Mouse (Mus musculus): ENCODE measurements around the gene Marcksl1. TPM values are rescaled to one million over a fixed set of nuclear protein-coding genes. Genes with fewer than 3 reads are reported as not detected.

Gene Marcksl1
- polyA plus RNA-seq, 1 experiment from 2014 or later: 2,101 TPM

Small RNA genes lying within 50 kb of the gene (microRNA-seq; reads per million reads assigned to microRNA genes)
- gene Mir8119: not detected

Other genes with a start within 250 kb of the Marcksl1 start
- 0.62 and 0.66 TPM in 2 replicates for gene Sync, start 226.0 kb upstream of the Marcksl1 start, polyA plus RNA-seq (2016; fragmentation: Nextera tagmentation; extraction: Ambion mirVana)
- 497 and 529 TPM in 2 replicates for gene Rbbp4, start 178.2 kb upstream of the Marcksl1 start, polyA plus RNA-seq (2016; fragmentation: Nextera tagmentation; extraction: Ambion mirVana)
- 36.4 TPM in 2 replicates for gene Zbtb8os, start 177.9 kb upstream of the Marcksl1 start, polyA plus RNA-seq (2016; fragmentation: Nextera tagmentation; extraction: Ambion mirVana)
- gene Zbtb8a, start 135.5 kb upstream of the Marcksl1 start, polyA plus RNA-seq (2016; fragmentation: Nextera tagmentation; extraction: Ambion mirVana): 12.1 and 12.2 TPM in 2 replicates
- 4.1 and 5.0 TPM in 2 replicates for gene Zbtb8b, start 72.7 kb upstream of the Marcksl1 start, polyA plus RNA-seq (2016; fragmentation: Nextera tagmentation; extraction: Ambion mirVana)
- 31.9 and 33.7 TPM in 2 replicates for gene Bsdc1, start 52.0 kb upstream of the Marcksl1 start, polyA plus RNA-seq (2016; fragmentation: Nextera tagmentation; extraction: Ambion mirVana)
- not detected in 2 replicates for gene Tssk3, start 22.6 kb upstream of the Marcksl1 start, polyA plus RNA-seq (2016; fragmentation: Nextera tagmentation; extraction: Ambion mirVana)
- gene Fam229a, start 22.4 kb upstream of the Marcksl1 start, polyA plus RNA-seq (2016; fragmentation: Nextera tagmentation; extraction: Ambion mirVana): not detected in 2 replicates
- gene Hdac1, start 29.1 kb downstream of the Marcksl1 start, polyA plus RNA-seq (2016; fragmentation: Nextera tagmentation; extraction: Ambion mirVana): 188 and 190 TPM in 2 replicates
- gene Lck, start 60.1 kb downstream of the Marcksl1 start, polyA plus RNA-seq (2016; fragmentation: Nextera tagmentation; extraction: Ambion mirVana): 3.7 and 3.8 TPM in 2 replicates
- gene Fam167b, start 65.0 kb downstream of the Marcksl1 start, polyA plus RNA-seq (2016; fragmentation: Nextera tagmentation; extraction: Ambion mirVana): 0.54 TPM in 1 of 2 replicates, not detected in the other
- gene Eif3i, start 87.1 kb downstream of the Marcksl1 start, polyA plus RNA-seq (2016; fragmentation: Nextera tagmentation; extraction: Ambion mirVana): 196 and 202 TPM in 2 replicates
- gene Tmem234, start 87.1 kb downstream of the Marcksl1 start, polyA plus RNA-seq (2016; fragmentation: Nextera tagmentation; extraction: Ambion mirVana): 182 and 192 TPM in 2 replicates
- 2.8 and 2.9 TPM in 2 replicates for gene Dcdc2b, start 100.7 kb downstream of the Marcksl1 start, polyA plus RNA-seq (2016; fragmentation: Nextera tagmentation; extraction: Ambion mirVana)
- gene Iqcc, start 105.5 kb downstream of the Marcksl1 start, polyA plus RNA-seq (2016; fragmentation: Nextera tagmentation; extraction: Ambion mirVana): 26.7 and 30.7 TPM in 2 replicates
- 88.3 TPM in 2 replicates for gene Ccdc28b, start 110.4 kb downstream of the Marcksl1 start, polyA plus RNA-seq (2016; fragmentation: Nextera tagmentation; extraction: Ambion mirVana)
- gene Txlna, start 127.5 kb downstream of the Marcksl1 start, polyA plus RNA-seq (2016; fragmentation: Nextera tagmentation; extraction: Ambion mirVana): 90.3 and 91.8 TPM in 2 replicates
- 15.2 and 16.3 TPM in 2 replicates for gene Kpna6, start 159.2 kb downstream of the Marcksl1 start, polyA plus RNA-seq (2016; fragmentation: Nextera tagmentation; extraction: Ambion mirVana)
- 17.3 and 21.9 TPM in 2 replicates for gene Tmem39b, start 183.3 kb downstream of the Marcksl1 start, polyA plus RNA-seq (2016; fragmentation: Nextera tagmentation; extraction: Ambion mirVana)
- 224 and 239 TPM in 2 replicates for gene Khdrbs1, start 228.7 kb downstream of the Marcksl1 start, polyA plus RNA-seq (2016; fragmentation: Nextera tagmentation; extraction: Ambion mirVana)